In the genomic region with DNA sequence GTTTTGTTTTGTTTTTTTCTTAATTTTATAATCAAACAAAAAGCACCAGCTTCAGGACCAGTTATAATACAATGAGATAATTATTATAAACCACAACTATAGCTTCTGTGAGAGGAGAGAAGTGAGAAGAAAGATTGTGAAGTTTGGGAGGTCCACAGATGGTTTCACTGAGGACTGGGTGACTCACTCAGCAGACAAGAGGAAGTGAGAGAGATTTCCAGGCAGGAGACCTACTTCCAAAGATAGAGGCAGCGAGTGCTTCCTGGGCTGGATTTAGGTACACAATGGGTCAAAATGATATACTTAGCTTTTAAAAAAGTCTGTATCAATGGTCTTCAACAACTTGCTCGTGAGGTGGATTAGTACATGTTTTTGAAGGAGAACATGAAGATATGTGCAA, we compare ENCODE assay signal across 21 mouse cellular contexts.
A peak's percentile ranks its signal among the peaks of the same experiment; 100 is the strongest.
DNase-seq lines count a peak whose midpoint lies in the region; ATAC-seq lines count a peak whose summit lies in the region.
"Had no signal": no experiment of that assay in that cellular context is flagged by ENCODE, and none has a peak within 500 bp of the region (broad histone marks: within the 10 kb centered on the region; RNA-seq: fewer than 3 reads in every experiment).

No protein-coding gene starts in this region.

- no peaks in the 10 kb centered on the region for H3K4me1 ChIP-seq in midbrain, embryonic 13.5 days (replicated peaks)
- H3K4me1 ChIP-seq: hindbrain, embryonic 13.5 days; liver, embryonic 13.5 days; stomach, embryonic 15.5 days had no signal

- WGBS in midbrain, embryonic 13.5 days = 86% methylated on average over 2 of the region's 2 CpGs

- peak; percentile 36; the same call in 1 of the 2 replicates for ATAC-seq in common myeloid progenitor, adult 5-6 weeks (replicated peaks; ENCODE audit: low read depth, poor library complexity, severe bottlenecking)
- ATAC-seq in midbrain, embryonic 13.5 days = no peak

- H3K27ac ChIP-seq in midbrain, embryonic 13.5 days = no peak overlapping the region
- H3K27ac ChIP-seq: heart, adult 2 months; hindbrain, embryonic 13.5 days; limb, embryonic 13.5 days; liver, embryonic 13.5 days; macrophage; midbrain, embryonic 12.5 days; neural tube, embryonic 13.5 days; stomach, embryonic 15.5 days had no signal

- DNase-seq in layer of hippocampus, adult 9-10 months (ENCODE audit: low spot score) = peak; percentile 6
- DNase-seq in layer of hippocampus, adult 8-10 months (ENCODE audit: low spot score in 2 of 2) = no peak
- peak; percentile 21 to 30 for DNase-seq in right cerebral cortex, adult 2 months (ENCODE audit: low spot score in 2 of 2)
- DNase-seq in right cerebral cortex, postnatal 14 days = no peak
- no peak for DNase-seq in urinary bladder, postnatal 14 days (ENCODE audit: low spot score)
- DNase-seq: cerebellum, adult 2 months; cerebellum, postnatal 36 days; gastrocnemius, postnatal 14 days; heart, adult 2 months; heart, postnatal 14 days; kidney, adult 9 months; liver, embryonic 13.5 days; lung, embryonic 14.5 days had no signal

- H3K4me2 ChIP-seq in midbrain, embryonic 13.5 days (replicated peaks) = no peak overlapping the region
- H3K4me2 ChIP-seq: hindbrain, embryonic 13.5 days; limb, embryonic 13.5 days; liver, embryonic 13.5 days; lung, embryonic 14.5 days; midbrain, embryonic 12.5 days; neural tube, embryonic 13.5 days; stomach, embryonic 15.5 days had no signal

- no peaks in the 10 kb centered on the region for H3K9me3 ChIP-seq in midbrain, embryonic 13.5 days
- H3K9me3 ChIP-seq: hindbrain, embryonic 13.5 days; limb, embryonic 13.5 days; liver, embryonic 13.5 days; midbrain, embryonic 12.5 days; neural tube, embryonic 13.5 days; stomach, embryonic 15.5 days had no signal

- H3K4me3 ChIP-seq in midbrain, embryonic 13.5 days (replicated peaks) = no peak overlapping the region
- H3K4me3 ChIP-seq: heart, adult 2 months; hindbrain, embryonic 13.5 days; limb, embryonic 13.5 days; liver, embryonic 13.5 days; midbrain, embryonic 12.5 days; neural tube, embryonic 13.5 days; stomach, embryonic 15.5 days had no signal

- H3K9ac ChIP-seq in midbrain, embryonic 13.5 days (replicated peaks) = no peak overlapping the region
- H3K9ac ChIP-seq: hindbrain, embryonic 13.5 days; limb, embryonic 13.5 days; liver, embryonic 13.5 days; lung, embryonic 14.5 days; midbrain, embryonic 12.5 days; neural tube, embryonic 13.5 days; stomach, embryonic 15.5 days had no signal

- H3K27me3 ChIP-seq in midbrain, embryonic 13.5 days = no peaks in the 10 kb centered on the region
- H3K27me3 ChIP-seq: hindbrain, embryonic 13.5 days; limb, embryonic 13.5 days; liver, embryonic 13.5 days; midbrain, embryonic 12.5 days; neural tube, embryonic 13.5 days; stomach, embryonic 15.5 days had no signal

- no peaks in the 10 kb centered on the region for H3K36me3 ChIP-seq in midbrain, embryonic 13.5 days
- H3K36me3 ChIP-seq: hindbrain, embryonic 13.5 days; limb, embryonic 13.5 days; liver, embryonic 13.5 days; midbrain, embryonic 12.5 days; neural tube, embryonic 13.5 days; stomach, embryonic 15.5 days had no signal

Comparison
In these comparisons a context has a peak if more than half of its experiments do, and no peak if none do; other contexts are left out.
1. DNase-seq: peak in layer of hippocampus, adult 9-10 months (single experiment) and right cerebral cortex, adult 2 months (2 of 2); none in layer of hippocampus, adult 8-10 months (0 of 2), right cerebral cortex, postnatal 14 days (single experiment) and urinary bladder, postnatal 14 days (single experiment).